ENCODE assay signal across 30 mouse cellular contexts in the genomic region with DNA sequence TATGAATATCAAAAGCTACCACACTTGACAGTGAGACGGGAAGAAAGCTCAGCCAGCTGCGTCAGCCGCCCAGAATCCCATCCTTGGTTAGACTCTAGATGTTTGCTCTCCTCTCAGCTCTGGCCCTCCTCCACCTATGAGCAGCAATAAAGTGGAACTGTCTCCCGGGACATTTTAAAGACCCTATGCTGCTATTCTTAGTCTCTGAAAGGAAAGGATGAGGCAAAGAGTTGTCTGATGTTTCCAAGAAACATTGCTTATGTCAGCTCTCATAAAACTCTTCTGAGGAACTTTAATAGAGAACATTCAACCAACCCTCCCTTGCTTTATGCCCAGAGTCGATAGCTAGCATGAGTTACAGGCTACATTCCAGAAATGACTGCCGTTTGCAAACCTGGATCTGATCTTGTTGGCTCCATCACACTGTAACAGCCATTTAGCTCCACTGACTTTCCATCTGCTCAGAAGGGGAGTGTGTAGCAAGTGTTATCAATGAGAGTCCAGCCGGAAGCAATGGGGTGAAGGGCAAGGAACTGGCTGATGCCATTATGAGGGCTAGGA. TPM values are rescaled to one million over a fixed set of nuclear protein-coding genes. Genes with fewer than 3 reads are reported as not detected.
A peak's percentile ranks its signal among the peaks of the same experiment; 100 is the strongest.
DNase-seq lines count a peak whose midpoint lies in the region; ATAC-seq and TF ChIP-seq lines count a peak whose summit lies in the region.
"Had no signal": no experiment of that assay in that cellular context is flagged by ENCODE, and none has a peak within 500 bp of the region (broad histone marks: within the 10 kb centered on the region; RNA-seq: fewer than 3 reads in every experiment).

No protein-coding gene starts in this region.

- H3K4me1 ChIP-seq in embryonic facial prominence, embryonic 14.5 days (ENCODE audit: control insufficient read depth, insufficient read depth, low read length), result no peaks in the 10 kb centered on the region
- H3K4me1 ChIP-seq in embryonic facial prominence, embryonic 10.5 days, result peaks cover 10% of the 10 kb centered on the region; the same call in 1 of the 2 replicates
- 0 out of 2 replicates have a peak, but pooled peaks cover 3% of the 10 kb centered on the region for H3K4me1 ChIP-seq in intestine, embryonic 15.5 days (replicated peaks)
- no peaks in the 10 kb centered on the region for H3K4me1 ChIP-seq in intestine, postnatal 0 days (replicated peaks; ENCODE audit: control insufficient read depth, insufficient read depth, low read length)
- H3K4me1 ChIP-seq in embryonic facial prominence, embryonic 15.5 days, result peaks cover 7% of the 10 kb centered on the region; the same call in 1 of the 2 replicates
- peaks cover 13% of the 10 kb centered on the region for H3K4me1 ChIP-seq in limb, embryonic 15.5 days
- H3K4me1 ChIP-seq: forebrain, embryonic 12.5 days had no signal

- intact Hi-C loops in left cerebral cortex, postnatal 36 days (cut with DNase I), result no loop called here

- WGBS in embryonic facial prominence, embryonic 14.5 days, result 69% methylated on average over 7 of the region's 7 CpGs
- WGBS in embryonic facial prominence, embryonic 10.5 days, result 87% methylated on average over 7 of the region's 7 CpGs
- 55% methylated on average over 7 of the region's 7 CpGs for WGBS in intestine, embryonic 15.5 days
- 55% methylated on average over 7 of the region's 7 CpGs for WGBS in intestine, postnatal 0 days
- 47% methylated on average over 7 of the region's 7 CpGs for WGBS in embryonic facial prominence, embryonic 15.5 days
- 43% methylated on average over 7 of the region's 7 CpGs for WGBS in limb, embryonic 15.5 days

- H3K27ac ChIP-seq in embryonic facial prominence, embryonic 14.5 days (replicated peaks; ENCODE audit: low read depth, low read length), result no peak overlapping the region
- H3K27ac ChIP-seq in embryonic facial prominence, embryonic 10.5 days (replicated peaks), result no peak overlapping the region
- no peak overlapping the region for H3K27ac ChIP-seq in intestine, embryonic 15.5 days
- H3K27ac ChIP-seq in intestine, postnatal 0 days (ENCODE audit: low read depth, low read length), result no peak overlapping the region
- H3K27ac ChIP-seq in embryonic facial prominence, embryonic 15.5 days (replicated peaks), result no peak overlapping the region
- H3K27ac ChIP-seq in limb, embryonic 15.5 days, result peak overlapping the region; percentile 61
- H3K27ac ChIP-seq: forebrain, embryonic 12.5 days; forebrain, embryonic 15.5 days; heart, adult 2 months; heart, embryonic 13.5 days; hindbrain, embryonic 14.5 days; hindbrain, postnatal 0 days had no signal

- no peak overlapping the region for H3K9ac ChIP-seq in embryonic facial prominence, embryonic 14.5 days (ENCODE audit: low read depth, low read length)
- no peak overlapping the region for H3K9ac ChIP-seq in intestine, embryonic 15.5 days
- no peak overlapping the region for H3K9ac ChIP-seq in intestine, postnatal 0 days (ENCODE audit: low read depth, low read length)
- H3K9ac ChIP-seq in embryonic facial prominence, embryonic 15.5 days, result no peak overlapping the region
- H3K9ac ChIP-seq in limb, embryonic 15.5 days, result no peak overlapping the region
- H3K9ac ChIP-seq: forebrain, embryonic 12.5 days; forebrain, embryonic 15.5 days; heart, embryonic 13.5 days; hindbrain, embryonic 14.5 days had no signal

- H3K27me3 ChIP-seq in embryonic facial prominence, embryonic 14.5 days (replicated peaks; ENCODE audit: control insufficient read depth, insufficient read depth, low read length), result no peaks in the 10 kb centered on the region
- no peaks in the 10 kb centered on the region for H3K27me3 ChIP-seq in embryonic facial prominence, embryonic 10.5 days (replicated peaks; ENCODE audit: low read depth, poor library complexity, severe bottlenecking)
- H3K27me3 ChIP-seq in intestine, embryonic 15.5 days (replicated peaks), result no peaks in the 10 kb centered on the region
- no peaks in the 10 kb centered on the region for H3K27me3 ChIP-seq in intestine, postnatal 0 days (replicated peaks; ENCODE audit: control insufficient read depth, insufficient read depth, low read length)
- no peaks in the 10 kb centered on the region for H3K27me3 ChIP-seq in embryonic facial prominence, embryonic 15.5 days
- H3K27me3 ChIP-seq in limb, embryonic 15.5 days, result no peaks in the 10 kb centered on the region
- H3K27me3 ChIP-seq: forebrain, embryonic 12.5 days; forebrain, embryonic 15.5 days; heart, embryonic 13.5 days had no signal

- no peak overlapping the region for H3K4me3 ChIP-seq in embryonic facial prominence, embryonic 14.5 days (ENCODE audit: low read depth, low read length)
- no peak overlapping the region for H3K4me3 ChIP-seq in embryonic facial prominence, embryonic 10.5 days
- no peak overlapping the region for H3K4me3 ChIP-seq in intestine, embryonic 15.5 days (replicated peaks)
- H3K4me3 ChIP-seq in intestine, postnatal 0 days (ENCODE audit: low read depth, low read length), result no peak overlapping the region
- no peak overlapping the region for H3K4me3 ChIP-seq in embryonic facial prominence, embryonic 15.5 days (replicated peaks)
- H3K4me3 ChIP-seq in limb, embryonic 15.5 days, result no peak overlapping the region
- H3K4me3 ChIP-seq: erythroblast, embryonic 14.5 days; forebrain, embryonic 12.5 days; forebrain, embryonic 15.5 days; heart, adult 2 months; heart, embryonic 13.5 days had no signal

- no peak for ATAC-seq in embryonic facial prominence, embryonic 14.5 days (ENCODE audit: low read depth)
- 0 out of 2 replicates have a peak, but pooled peaks have one; percentile 31 for ATAC-seq in intestine, embryonic 15.5 days
- no peak for ATAC-seq in intestine, postnatal 0 days
- peak; percentile 29; the same call in 1 of the 2 replicates for ATAC-seq in embryonic facial prominence, embryonic 15.5 days (ENCODE audit: insufficient number of reproducible peaks, low FRiP score, low TSS enrichment, low read depth)
- peak; percentile 84 for ATAC-seq in limb, embryonic 15.5 days (ENCODE audit: insufficient number of reproducible peaks, low FRiP score, low TSS enrichment, low read depth)
- ATAC-seq: forebrain, embryonic 15.5 days; hindbrain, postnatal 0 days; inflammation-experienced regulatory T-cells, adult 6 months; Patski had no signal

- no peaks in the 10 kb centered on the region for H3K36me3 ChIP-seq in embryonic facial prominence, embryonic 14.5 days (ENCODE audit: control insufficient read depth, insufficient read depth, low read length)
- no peaks in the 10 kb centered on the region for H3K36me3 ChIP-seq in embryonic facial prominence, embryonic 10.5 days (replicated peaks)
- H3K36me3 ChIP-seq in intestine, embryonic 15.5 days, result no peaks in the 10 kb centered on the region
- H3K36me3 ChIP-seq in intestine, postnatal 0 days (ENCODE audit: control insufficient read depth, insufficient read depth), result no peaks in the 10 kb centered on the region
- H3K36me3 ChIP-seq in embryonic facial prominence, embryonic 15.5 days, result no peaks in the 10 kb centered on the region
- no peaks in the 10 kb centered on the region for H3K36me3 ChIP-seq in limb, embryonic 15.5 days
- H3K36me3 ChIP-seq: forebrain, embryonic 12.5 days; forebrain, embryonic 15.5 days; G1E; heart, embryonic 13.5 days had no signal

- no peak overlapping the region for H3K4me2 ChIP-seq in embryonic facial prominence, embryonic 14.5 days (ENCODE audit: low read depth, low read length)
- H3K4me2 ChIP-seq in intestine, embryonic 15.5 days (replicated peaks), result no peak overlapping the region
- H3K4me2 ChIP-seq in intestine, postnatal 0 days (replicated peaks; ENCODE audit: low read depth), result no peak overlapping the region
- no peak overlapping the region for H3K4me2 ChIP-seq in embryonic facial prominence, embryonic 15.5 days (replicated peaks)
- H3K4me2 ChIP-seq in limb, embryonic 15.5 days, result no peak overlapping the region
- H3K4me2 ChIP-seq: forebrain, embryonic 12.5 days; forebrain, embryonic 15.5 days; heart, embryonic 13.5 days; hindbrain, embryonic 14.5 days had no signal

- peak; percentile 61 for DNase-seq in embryonic facial prominence, embryonic 14.5 days (ENCODE audit: low spot score)
- DNase-seq in embryonic facial prominence, embryonic 10.5 days (ENCODE audit: low spot score), result no peak
- no peak for DNase-seq in left cerebral cortex, postnatal 36 days (ENCODE audit: low spot score in 2 of 2)
- DNase-seq: adrenal gland, postnatal 10 days; adrenal gland, postnatal 36 days; B cell, adult 2 months; cerebellum, adult 11 months; cerebellum, adult 2 months; cerebellum, adult 9-11 months; cerebellum, postnatal 36 days; embryo, embryonic 11 days; gastrocnemius, postnatal 25 days; heart, adult 2 months; heart, postnatal 14 days; heart, postnatal 4 days had no signal

- TF ChIP-seq CTCF in intestine, postnatal 0 days (IDR thresholded peaks at IDR 0.05; ENCODE audit: low read depth), result no peak

- no peaks in the 10 kb centered on the region for H3K9me3 ChIP-seq in embryonic facial prominence, embryonic 14.5 days (ENCODE audit: control insufficient read depth, low read length)
- H3K9me3 ChIP-seq in embryonic facial prominence, embryonic 10.5 days, result no peaks in the 10 kb centered on the region
- no peaks in the 10 kb centered on the region for H3K9me3 ChIP-seq in intestine, embryonic 15.5 days
- no peaks in the 10 kb centered on the region for H3K9me3 ChIP-seq in intestine, postnatal 0 days (ENCODE audit: control insufficient read depth)
- no peaks in the 10 kb centered on the region for H3K9me3 ChIP-seq in embryonic facial prominence, embryonic 15.5 days (replicated peaks)
- no peaks in the 10 kb centered on the region for H3K9me3 ChIP-seq in limb, embryonic 15.5 days
- H3K9me3 ChIP-seq: forebrain, embryonic 12.5 days; forebrain, embryonic 15.5 days; G1E; heart, embryonic 13.5 days had no signal

RNA-seq across cellular contexts. Expression of gene Atp12a, which starts 25.9 kb away (rescaled TPM):
- 0.26 and 0.28 TPM in 2 replicates for polyA plus RNA-seq in embryonic facial prominence, embryonic 14.5 days (2014; fragmentation: Nextera tagmentation; extraction: Ambion mirVana)
- polyA plus RNA-seq in embryonic facial prominence, embryonic 10.5 days (2016; fragmentation: Nextera tagmentation; extraction: Ambion mirVana), result 0.05 TPM in 1 of 2 replicates, not detected in the other
- 0.26 and 0.91 TPM in 2 replicates for polyA plus RNA-seq in intestine, embryonic 15.5 days (2015; fragmentation: Nextera tagmentation; extraction: Ambion mirVana)
- polyA plus RNA-seq in intestine, postnatal 0 days (2015; fragmentation: Nextera tagmentation; extraction: Ambion mirVana), result 0.09 and 0.37 TPM in 2 replicates
- polyA plus RNA-seq in embryonic facial prominence, embryonic 15.5 days (2015; fragmentation: Nextera tagmentation; extraction: Ambion mirVana), result 0.42 and 0.64 TPM in 2 replicates
- 1.2 and 2.3 TPM in 2 replicates for polyA plus RNA-seq in limb, embryonic 15.5 days (2015; fragmentation: Nextera tagmentation; extraction: Ambion mirVana)
- total RNA-seq in left cerebral cortex, postnatal 36 days (2021), result under 1 TPM in 1 of 2 experiments, not detected in 1; 0.07 TPM
- total RNA-seq: adrenal gland, postnatal 10 days; adrenal gland, postnatal 36 days; CH12.LX; gastrocnemius, adult 8-10 months; gastrocnemius, postnatal 25 days; heart, adult 2 months; heart, postnatal 14 days; heart, postnatal 4 days had no signal
- polyA plus RNA-seq: cerebellum, adult 2 months; erythroblast, embryonic 14.5 days; G1E; heart, adult 2 months; inflammation-experienced regulatory T-cells, adult 6 months; Patski had no signal

Comparison
In these comparisons a context has a peak if more than half of its experiments do, and no peak if none do; other contexts are left out.
1. ATAC-seq: peak in intestine, embryonic 15.5 days (single experiment), embryonic facial prominence, embryonic 15.5 days (single experiment) and limb, embryonic 15.5 days (single experiment); none in embryonic facial prominence, embryonic 14.5 days (single experiment) and intestine, postnatal 0 days (single experiment).